Mouse (Mus musculus): Measurements from ENCODE around the gene Chrna10. TPM values are rescaled to one million over a fixed set of nuclear protein-coding genes. Genes with fewer than 3 reads are reported as not detected.

Gene Chrna10
- total and polyA plus RNA-seq, 2 experiments: 0.04 TPM; not detected in 1

GRCm38 (mm10) chr7:102099760-102100661, 16.6 kb downstream of the Chrna10 start:
- H3K36me3 ChIP-seq (ENCODE audit: control insufficient read depth, insufficient read depth, low read length): no peaks in the 10 kb centered on the region
- TF ChIP-seq CTCF (IDR thresholded peaks at IDR 0.05; ENCODE audit: low read depth, low read length) (no peak), POLR2A (IDR thresholded peaks at IDR 0.05; ENCODE audit: extremely low read depth, insufficient read depth, low read length) (no peak)
- no peaks in the 10 kb centered on the region for H3K4me1 ChIP-seq (ENCODE audit: control insufficient read depth, insufficient read depth, low read length)
- H3K4me3 ChIP-seq (ENCODE audit: insufficient read depth, low read depth, low read length): peak overlapping the region; percentile 43
- H3K79me2 ChIP-seq (ENCODE audit: control insufficient read depth, insufficient read depth, low read length): no peaks in the 10 kb centered on the region
- WGBS: 14% methylated on average over 30 of the region's 30 CpGs
- no peak overlapping the region for H3K27ac ChIP-seq (replicated peaks; ENCODE audit: insufficient read depth, low read depth, low read length)
- no peak overlapping the region for H3K9ac ChIP-seq (ENCODE audit: low read depth, low read length)
- no peaks in the 10 kb centered on the region for H3K27me3 ChIP-seq (ENCODE audit: control insufficient read depth, insufficient read depth, low read length)
- no peak for DNase-seq (ENCODE audit: extremely low read depth, low read depth, low spot score)

GRCm38 (mm10) chr7:102087336-102087735, 29.3 kb downstream of the Chrna10 start:
- H3K79me2 ChIP-seq (ENCODE audit: control insufficient read depth, insufficient read depth, low read length): no peaks in the 10 kb centered on the region
- peaks cover 3% of the 10 kb centered on the region; the same call in 1 of the 2 replicates for H3K36me3 ChIP-seq (ENCODE audit: control insufficient read depth, insufficient read depth, low read length)
- no peak overlapping the region for H3K9ac ChIP-seq (ENCODE audit: low read depth, low read length)
- 85% methylated on average over 4 of the region's 4 CpGs for WGBS
- no peaks in the 10 kb centered on the region for H3K27me3 ChIP-seq (ENCODE audit: control insufficient read depth, insufficient read depth, low read length)
- no peak for DNase-seq (ENCODE audit: extremely low read depth, low read depth, low spot score)
- H3K4me1 ChIP-seq (ENCODE audit: control insufficient read depth, insufficient read depth, low read length): no peaks in the 10 kb centered on the region
- no peak overlapping the region for H3K4me3 ChIP-seq (ENCODE audit: insufficient read depth, low read depth, low read length)
- no peak for TF ChIP-seq CTCF (IDR thresholded peaks at IDR 0.05; ENCODE audit: low read depth, low read length)
- TF ChIP-seq POLR2A (IDR thresholded peaks at IDR 0.05; ENCODE audit: extremely low read depth, insufficient read depth, low read length): no peak
- no peak overlapping the region for H3K27ac ChIP-seq (replicated peaks; ENCODE audit: insufficient read depth, low read depth, low read length)

- H3K36me3 ChIP-seq (ENCODE audit: control insufficient read depth, insufficient read depth, low read length): peaks cover 16% of the 10 kb centered on the region; the same call in 1 of the 2 replicates
- no peak overlapping the region for H3K27ac ChIP-seq (replicated peaks; ENCODE audit: insufficient read depth, low read depth, low read length)
- TF ChIP-seq POLR2A (IDR thresholded peaks at IDR 0.05; ENCODE audit: extremely low read depth, insufficient read depth, low read length) (no peak), CTCF (IDR thresholded peaks at IDR 0.05; ENCODE audit: low read depth, low read length) (no peak)
- no peak for DNase-seq (ENCODE audit: extremely low read depth, low read depth, low spot score)
- H3K9ac ChIP-seq (ENCODE audit: low read depth, low read length): no peak overlapping the region
- H3K4me3 ChIP-seq (ENCODE audit: insufficient read depth, low read depth, low read length): no peak overlapping the region
- no peaks in the 10 kb centered on the region for H3K27me3 ChIP-seq (ENCODE audit: control insufficient read depth, insufficient read depth, low read length)
- WGBS: 90% methylated on average over 26 of the region's 26 CpGs
- H3K79me2 ChIP-seq (ENCODE audit: control insufficient read depth, insufficient read depth, low read length): no peaks in the 10 kb centered on the region
- no peaks in the 10 kb centered on the region for H3K4me1 ChIP-seq (ENCODE audit: control insufficient read depth, insufficient read depth, low read length)
Measured at GRCm38 (mm10) chr7:102084041-102084696, 32.5 kb downstream of the Chrna10 start.

GRCm38 (mm10) chr7:102082816-102083215, 33.8 kb downstream of the Chrna10 start, which contains the start of gene Trpc2:
Gene Trpc2 (plus strand): TSS chr7:102083116.
- 85% methylated on average over 5 of the region's 5 CpGs for WGBS
- DNase-seq (ENCODE audit: extremely low read depth, low read depth, low spot score): no peak
- H3K4me1 ChIP-seq (ENCODE audit: control insufficient read depth, insufficient read depth, low read length): no peaks in the 10 kb centered on the region
- peaks cover 16% of the 10 kb centered on the region; the same call in 1 of the 2 replicates for H3K36me3 ChIP-seq (ENCODE audit: control insufficient read depth, insufficient read depth, low read length)
- H3K79me2 ChIP-seq (ENCODE audit: control insufficient read depth, insufficient read depth, low read length): no peaks in the 10 kb centered on the region
- no peaks in the 10 kb centered on the region for H3K27me3 ChIP-seq (ENCODE audit: control insufficient read depth, insufficient read depth, low read length)
- H3K9ac ChIP-seq (ENCODE audit: low read depth, low read length): no peak within 1 kb of the TSS
- TF ChIP-seq POLR2A (IDR thresholded peaks at IDR 0.05; ENCODE audit: extremely low read depth, insufficient read depth, low read length) (no peak), CTCF (IDR thresholded peaks at IDR 0.05; ENCODE audit: low read depth, low read length) (no peak)
- no peak within 1 kb of the TSS for H3K27ac ChIP-seq (replicated peaks; ENCODE audit: insufficient read depth, low read depth, low read length)
- no peak within 1 kb of the TSS for H3K4me3 ChIP-seq (ENCODE audit: insufficient read depth, low read depth, low read length)

- no peak for DNase-seq (ENCODE audit: extremely low read depth, low read depth, low spot score)
- no peak for TF ChIP-seq POLR2A (IDR thresholded peaks at IDR 0.05; ENCODE audit: extremely low read depth, insufficient read depth, low read length)
- TF ChIP-seq CTCF (IDR thresholded peaks at IDR 0.05; ENCODE audit: low read depth, low read length): no peak
- Histone ChIP-seq H3K4me1 (ENCODE audit: control insufficient read depth, insufficient read depth, low read length) (no peaks in the 10 kb centered on the region), H3K9ac (ENCODE audit: low read depth, low read length) (no peak overlapping the region), H3K27me3 (ENCODE audit: control insufficient read depth, insufficient read depth, low read length) (no peaks in the 10 kb centered on the region), H3K36me3 (ENCODE audit: control insufficient read depth, insufficient read depth, low read length) (peaks cover 19% of the 10 kb centered on the region; the same call in 1 of the 2 replicates), H3K4me3 (ENCODE audit: insufficient read depth, low read depth, low read length) (no peak overlapping the region), H3K27ac (replicated peaks; ENCODE audit: insufficient read depth, low read depth, low read length) (no peak overlapping the region), H3K79me2 (ENCODE audit: control insufficient read depth, insufficient read depth, low read length) (no peaks in the 10 kb centered on the region)
- WGBS: 97% methylated on average over 5 of the region's 5 CpGs
Measured at GRCm38 (mm10) chr7:102081784-102082183, 34.8 kb downstream of the Chrna10 start.

Measured in liver, adult 2 months (tissue).